Mouse (Mus musculus): ENCODE data around the gene Calm1.

GRCm38 (mm10) chr12:100196786-100197185 lies 2.4 kb upstream of the Calm1 start:
- TF ChIP-seq CTCF (IDR thresholded peaks at IDR 0.05; ENCODE audit: borderline replicate concordance, insufficient read depth, low read depth, low read length) (no peak), POLR2A (IDR thresholded peaks at IDR 0.05; ENCODE audit: borderline replicate concordance, insufficient read depth, low read length) (no peak)

Data from cerebellum, adult 2 months (tissue).